Mouse (Mus musculus): ENCODE measurements around the gene Dnaaf5.
A peak's percentile ranks its signal among the peaks of the same experiment; 100 is the strongest.

Dnaaf5 gene

GRCm38 (mm10) chr5:139190958-139191357, 40.9 kb downstream of the Dnaaf5 start:
- DNase-seq (ENCODE audit: low read depth, low spot score), result no peak

GRCm38 (mm10) chr5:139198779-139199178, 48.8 kb downstream of the Dnaaf5 start:
- DNase-seq (ENCODE audit: low read depth, low spot score), result no peak

- no peak for DNase-seq (ENCODE audit: low read depth, low spot score)
These were observed 49.6 kb downstream of the Dnaaf5 start for GRCm38 (mm10) chr5:139199636-139199994.

- DNase-seq (ENCODE audit: low read depth, low spot score), result peak; percentile 98
These were observed 50.2 kb downstream of the Dnaaf5 start, which contains the start of gene Sun1 for GRCm38 (mm10) chr5:139199995-139200769. Gene Sun1 (plus strand): TSS chr5:139200637.

- DNase-seq (ENCODE audit: low read depth, low spot score), result no peak
These were observed 50.9 kb downstream of the Dnaaf5 start for GRCm38 (mm10) chr5:139200770-139201569.

- no peak for DNase-seq (ENCODE audit: low read depth, low spot score)
These were observed 52.1 kb downstream of the Dnaaf5 start for GRCm38 (mm10) chr5:139202127-139202526.

- no peak for DNase-seq (ENCODE audit: low read depth, low spot score)
These were observed 53.3 kb downstream of the Dnaaf5 start for GRCm38 (mm10) chr5:139203312-139203711.

GRCm38 (mm10) chr5:139206081-139206480, 56.1 kb downstream of the Dnaaf5 start:
- DNase-seq (ENCODE audit: low read depth, low spot score), result no peak

- no peak for DNase-seq (ENCODE audit: low read depth, low spot score)
These were observed 56.5 kb downstream of the Dnaaf5 start for GRCm38 (mm10) chr5:139206525-139206924.

- no peak for DNase-seq (ENCODE audit: low read depth, low spot score)
These were observed 58.2 kb downstream of the Dnaaf5 start for GRCm38 (mm10) chr5:139208183-139208582.

GRCm38 (mm10) chr5:139208871-139209684, 59.1 kb downstream of the Dnaaf5 start:
- peak; percentile 38 for DNase-seq (ENCODE audit: low read depth, low spot score)

- no peak for DNase-seq (ENCODE audit: low read depth, low spot score)
These were observed 59.6 kb downstream of the Dnaaf5 start for GRCm38 (mm10) chr5:139209685-139210026.

GRCm38 (mm10) chr5:139211737-139212385, 61.8 kb downstream of the Dnaaf5 start:
- no peak for DNase-seq (ENCODE audit: low read depth, low spot score)

- no peak for DNase-seq (ENCODE audit: low read depth, low spot score)
These were observed 64.3 kb downstream of the Dnaaf5 start for GRCm38 (mm10) chr5:139214298-139214697.

- no peak for DNase-seq (ENCODE audit: low read depth, low spot score)
These were observed 65.2 kb downstream of the Dnaaf5 start for GRCm38 (mm10) chr5:139215184-139215583.

- DNase-seq (ENCODE audit: low read depth, low spot score), result no peak
These were observed 66.1 kb downstream of the Dnaaf5 start for GRCm38 (mm10) chr5:139216121-139216520.

- DNase-seq (ENCODE audit: low read depth, low spot score), result no peak
These were observed 66.8 kb downstream of the Dnaaf5 start for GRCm38 (mm10) chr5:139216774-139217173.

- DNase-seq (ENCODE audit: low read depth, low spot score), result no peak
These were observed 70.0 kb downstream of the Dnaaf5 start for GRCm38 (mm10) chr5:139220006-139220515.

- no peak for DNase-seq (ENCODE audit: low read depth, low spot score)
These were observed 70.6 kb downstream of the Dnaaf5 start for GRCm38 (mm10) chr5:139220610-139221009.

GRCm38 (mm10) chr5:139223331-139223730, 73.3 kb downstream of the Dnaaf5 start:
- no peak for DNase-seq (ENCODE audit: low read depth, low spot score)

- DNase-seq (ENCODE audit: low read depth, low spot score), result no peak
These were observed 77.2 kb downstream of the Dnaaf5 start for GRCm38 (mm10) chr5:139227236-139227635.
